Mouse (Mus musculus) liver, postnatal 0 days (tissue): ENCODE measurements around the gene Diras2.

Experiments used
- CTCF ChIP-seq: sonication (generic); IDR thresholded peaks from 2 replicates; pipeline ENCODE4 v1.5.1; 2016; ENCODE audit warnings: antibody characterized with exemption, low read depth
- EP300 ChIP-seq: IDR thresholded peaks from 2 replicates; pipeline ENCODE4 v1.6.1; 2016; ENCODE audit warnings: antibody characterized with exemption, low read depth, mild to moderate bottlenecking

- TF ChIP-seq CTCF: no peak
- TF ChIP-seq EP300: no peak
Measured at GRCm38 (mm10) chr13:52521176-52521575, 9.9 kb downstream of the Diras2 start.
